Mouse (Mus musculus) mature B cell (primary cell): Measurements from ENCODE around the gene Hyou1.
"Not testable (repeated sequence)": the region's sequence is repeated elsewhere in the genome, so short reads cannot be mapped to it uniquely, and the experiment has no call there.

Experiments used
- in situ Hi-C: fragments of 300-500 bp; cut with MboI; formaldehyde crosslinking; loops from 2 replicates; pipeline ENCODE4 v1.14.3; 2019

Hyou1 gene

GRCm38 (mm10) chr9:44405011-44405410 lies 25.7 kb downstream of the Hyou1 start:
- in situ Hi-C loops, result no loop called here

- in situ Hi-C loops, result no loop called here
These were observed 27.8 kb downstream of the Hyou1 start, which contains the start of the genes Rps25 and Trappc4 for GRCm38 (mm10) chr9:44406906-44407751. TSS of gene Rps25 (plus strand) at chr9:44407139. TSS of gene Trappc4 (minus strand) at chr9:44407600.

- in situ Hi-C loops, result no loop called here
These were observed 28.4 kb downstream of the Hyou1 start for GRCm38 (mm10) chr9:44407752-44408097.

- in situ Hi-C loops, result not testable (repeated sequence)
These were observed 29.4 kb downstream of the Hyou1 start for GRCm38 (mm10) chr9:44408693-44409092.

GRCm38 (mm10) chr9:44410647-44411336 lies 31.5 kb downstream of the Hyou1 start:
- in situ Hi-C loops, result no loop called here

GRCm38 (mm10) chr9:44411601-44412130 lies 32.4 kb downstream of the Hyou1 start:
- in situ Hi-C loops, result no loop called here

GRCm38 (mm10) chr9:44412306-44412705 lies 33.0 kb downstream of the Hyou1 start:
- in situ Hi-C loops, result no loop called here

- in situ Hi-C loops, result no loop called here
These were observed 33.5 kb downstream of the Hyou1 start for GRCm38 (mm10) chr9:44412781-44413180.

GRCm38 (mm10) chr9:44417156-44417891 lies 38.0 kb downstream of the Hyou1 start:
- in situ Hi-C loops, result no loop called here

- in situ Hi-C loops, result no loop called here
These were observed 38.6 kb downstream of the Hyou1 start for GRCm38 (mm10) chr9:44417892-44418363.

- in situ Hi-C loops, result no loop called here
These were observed 39.5 kb downstream of the Hyou1 start, which contains the start of gene Ccdc84 for GRCm38 (mm10) chr9:44418519-44419385. TSS of gene Ccdc84 (minus strand) at chr9:44418569.

GRCm38 (mm10) chr9:44419730-44420129 lies 40.4 kb downstream of the Hyou1 start:
- in situ Hi-C loops, result not testable (repeated sequence)

GRCm38 (mm10) chr9:44420280-44420898 lies 41.1 kb downstream of the Hyou1 start:
- in situ Hi-C loops, result no loop called here

GRCm38 (mm10) chr9:44423576-44423975 lies 44.3 kb downstream of the Hyou1 start:
- in situ Hi-C loops, result no loop called here

GRCm38 (mm10) chr9:44432577-44433185 lies 53.4 kb downstream of the Hyou1 start:
- in situ Hi-C loops, result no loop called here

GRCm38 (mm10) chr9:44435747-44436146 lies 56.5 kb downstream of the Hyou1 start:
- in situ Hi-C loops, result no loop called here

- in situ Hi-C loops, result no loop called here
These were observed 61.7 kb downstream of the Hyou1 start, which contains the start of gene Foxr1 for GRCm38 (mm10) chr9:44440961-44441360. TSS of gene Foxr1 (minus strand) at chr9:44441136.
